Mouse (Mus musculus): ENCODE measurements around the gene Foxm1. TPM values are rescaled to one million over a fixed set of nuclear protein-coding genes. Genes with fewer than 3 reads are reported as not detected.

The Foxm1 gene
- polyA plus RNA-seq, 2 experiments: 12.2 to 25.5 TPM

GRCm38 (mm10) chr6:128423496-128424268 lies 60.9 kb downstream of the Foxm1 start:
- DNase-seq (ENCODE audit: low read depth in 3 of 3, low spot score in 3 of 3): peak; percentile 59 to 66 (median 61)

DNA sequence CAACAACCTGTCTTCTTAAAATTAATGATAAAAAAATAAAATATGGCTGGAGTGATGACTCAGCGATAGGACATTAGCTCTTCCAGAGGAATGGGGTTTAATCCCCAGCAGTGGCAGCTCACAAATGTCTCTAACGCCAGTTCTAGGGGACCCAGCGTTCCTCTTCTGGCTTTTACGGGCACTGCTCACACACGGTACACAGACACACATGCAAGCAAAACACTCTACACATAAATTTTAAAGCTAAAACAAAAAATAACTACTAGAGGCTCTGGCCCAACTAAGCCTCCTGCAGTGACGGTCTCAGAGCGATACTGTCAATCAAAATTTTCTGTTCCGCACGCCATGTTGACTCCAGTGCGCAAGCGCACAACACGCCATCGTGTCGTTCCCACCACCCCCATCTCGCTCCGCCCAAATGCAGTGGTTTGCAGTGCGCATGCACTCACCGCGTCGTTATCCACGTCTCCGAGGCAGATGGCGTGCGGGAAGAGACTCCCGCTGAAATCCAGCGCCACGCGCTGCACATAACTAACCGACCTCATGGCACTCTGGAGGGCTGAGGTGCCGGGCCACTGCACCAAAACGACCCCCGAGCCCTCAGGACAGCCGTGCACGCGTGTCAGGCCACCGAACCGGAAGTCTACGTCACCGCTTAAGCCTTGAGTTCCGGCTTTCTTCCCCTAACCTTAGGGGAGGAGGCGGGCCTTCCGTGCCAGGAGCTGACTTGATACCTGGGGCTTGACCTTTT lies 61.7 kb downstream of the Foxm1 start, which contains the start of gene Itfg2:
Gene Itfg2 (minus strand): TSS at position 663 of the 751 bp plus-strand sequence.
- TF ChIP-seq CTCF (IDR thresholded peaks at IDR 0.05; ENCODE audit: low read depth): no peak
- 0 out of 2 replicates have a peak, but pooled peaks have one; percentile 18 for TF ChIP-seq EP300 (IDR thresholded peaks at IDR 0.05; ENCODE audit: low read depth)

More at GRCm38 (mm10) chr6:128423496-128424268, 60.9 kb downstream of the Foxm1 start:
- Histone ChIP-seq H3K27me3 (ENCODE audit: control insufficient read depth, insufficient read depth, low read length) (no peaks in the 10 kb centered on the region), H3K9ac (replicated peaks) (peak overlapping the region; percentile 65), H3K4me3 (ENCODE audit: insufficient read depth in 1 of 2, low read depth in 2 of 2, low read length in 2 of 2) (peak overlapping the region; percentile 64 to 92), H3K4me1 (replicated peaks; ENCODE audit: control insufficient read depth in 2 of 2, insufficient read depth in 2 of 2, low read length in 1 of 2) (peaks cover 0 to 15% of the 10 kb centered on the region in 2 experiments; a peak in 3 of 4 replicates), H3K27ac (peak overlapping the region; percentile 82), H3K9me3 (ENCODE audit: control insufficient read depth, low read length) (no peaks in the 10 kb centered on the region), H3K4me2 (ENCODE audit: low read depth) (peak overlapping the region; percentile 80), H3K36me3 (replicated peaks; ENCODE audit: control insufficient read depth, insufficient read depth, low read depth) (peaks cover under 1% of the 10 kb centered on the region; the same call in 1 of the 2 replicates)
- TF ChIP-seq EP300 (IDR thresholded peaks at IDR 0.05; ENCODE audit: low read depth) (peak; percentile 74), CTCF (IDR thresholded peaks at IDR 0.05; ENCODE audit: low read depth) (no peak)
- peak; percentile 76 for ATAC-seq (ENCODE audit: insufficient read depth)
- WGBS (ENCODE audit: insufficient replicate concordance): 12% methylated on average over 14 of the region's 16 CpGs

GRCm38 (mm10) chr6:128425046-128425445 lies 62.3 kb downstream of the Foxm1 start:
- Histone ChIP-seq H3K36me3 (replicated peaks; ENCODE audit: control insufficient read depth, insufficient read depth, low read depth) (peaks cover 6% of the 10 kb centered on the region), H3K4me3 (ENCODE audit: insufficient read depth in 1 of 2, low read depth in 2 of 2, low read length in 2 of 2) (peak overlapping the region; percentile 64 to 92), H3K27me3 (ENCODE audit: control insufficient read depth, insufficient read depth, low read length) (no peaks in the 10 kb centered on the region), H3K4me1 (replicated peaks; ENCODE audit: control insufficient read depth in 2 of 2, insufficient read depth in 2 of 2, low read length in 1 of 2) (peaks cover 0 to 17% of the 10 kb centered on the region in 2 experiments; a peak in 3 of 4 replicates), H3K9ac (replicated peaks) (peak overlapping the region; percentile 65), H3K9me3 (ENCODE audit: control insufficient read depth, low read length) (no peaks in the 10 kb centered on the region), H3K4me2 (ENCODE audit: low read depth) (peak overlapping the region; percentile 80), H3K27ac (no peak overlapping the region; the same call in 1 of the 2 replicates)
- no peak for ATAC-seq (ENCODE audit: insufficient read depth)
- TF ChIP-seq EP300 (IDR thresholded peaks at IDR 0.05; ENCODE audit: low read depth) (0 out of 2 replicates have a peak, but pooled peaks have one; percentile 3), CTCF (IDR thresholded peaks at IDR 0.05; ENCODE audit: low read depth) (no peak)
- WGBS (ENCODE audit: insufficient replicate concordance): 15% methylated on average over 9 of the region's 9 CpGs
- DNase-seq (ENCODE audit: low read depth in 3 of 3, low spot score in 3 of 3): no peak

More for the DNA sequence above, 61.7 kb downstream of the Foxm1 start, which contains the start of gene Itfg2:
- Histone ChIP-seq H3K27me3 (ENCODE audit: control insufficient read depth, insufficient read depth, low read length) (no peaks in the 10 kb centered on the region), H3K4me2 (ENCODE audit: low read depth) (peak within 1 kb of the TSS; percentile 80), H3K4me1 (replicated peaks; ENCODE audit: control insufficient read depth in 2 of 2, insufficient read depth in 2 of 2, low read length in 1 of 2) (peaks cover 0 to 15% of the 10 kb centered on the region in 2 experiments; a peak in 3 of 4 replicates), H3K9ac (replicated peaks) (peak within 1 kb of the TSS; percentile 65), H3K27ac (peak within 1 kb of the TSS; percentile 82), H3K4me3 (ENCODE audit: insufficient read depth in 1 of 2, low read depth in 2 of 2, low read length in 2 of 2) (peak within 1 kb of the TSS; percentile 64 to 92), H3K9me3 (ENCODE audit: control insufficient read depth, low read length) (no peaks in the 10 kb centered on the region), H3K36me3 (replicated peaks; ENCODE audit: control insufficient read depth, insufficient read depth, low read depth) (peaks cover 2% of the 10 kb centered on the region; the same call in 1 of the 2 replicates)
- WGBS (ENCODE audit: insufficient replicate concordance): under 1% methylated on average over 42 of the region's 42 CpGs
- peak; percentile 91 to 94 (median 93) for DNase-seq (ENCODE audit: low read depth in 3 of 3, low spot score in 3 of 3)
- peak; percentile 93 for ATAC-seq (ENCODE audit: insufficient read depth)

Other genes starting within 250 kb of the Foxm1 start
- gene Tspan9, start 219.4 kb upstream of the Foxm1 start, polyA plus RNA-seq (2012; rRNA removed): 11.6 and 12.1 TPM in 2 replicates
- 15.5 and 17.2 TPM in 2 replicates for gene Tspan9, start 219.4 kb upstream of the Foxm1 start, polyA plus RNA-seq (2014; fragmentation: Nextera tagmentation; extraction: Ambion mirVana)
- gene Tead4, start 62.1 kb upstream of the Foxm1 start, polyA plus RNA-seq (2012; rRNA removed): 0.21 and 0.30 TPM in 2 replicates
- 0.18 and 0.34 TPM in 2 replicates for gene Tead4, start 62.1 kb upstream of the Foxm1 start, polyA plus RNA-seq (2014; fragmentation: Nextera tagmentation; extraction: Ambion mirVana)
- 2.2 and 2.9 TPM in 2 replicates for gene Tulp3, start 7.1 kb upstream of the Foxm1 start, polyA plus RNA-seq (2012; rRNA removed)
- 1.8 TPM in 2 replicates for gene Tulp3, start 7.1 kb upstream of the Foxm1 start, polyA plus RNA-seq (2014; fragmentation: Nextera tagmentation; extraction: Ambion mirVana)
- 15.3 and 19.0 TPM in 2 replicates for gene Rhno1, start 56 bp upstream of the Foxm1 start, polyA plus RNA-seq (2012; rRNA removed)
- gene Rhno1, start 56 bp upstream of the Foxm1 start, polyA plus RNA-seq (2014; fragmentation: Nextera tagmentation; extraction: Ambion mirVana): 45.1 and 51.4 TPM in 2 replicates
- 0.07 and 0.08 TPM in 2 replicates for gene Tex52, start 12.5 kb downstream of the Foxm1 start, polyA plus RNA-seq (2012; rRNA removed)
- not detected in 2 replicates for gene Tex52, start 12.5 kb downstream of the Foxm1 start, polyA plus RNA-seq (2014; fragmentation: Nextera tagmentation; extraction: Ambion mirVana)
- gene Gm44596, start 12.5 kb downstream of the Foxm1 start, polyA plus RNA-seq (2012; rRNA removed): not detected in 2 replicates
- not detected in 2 replicates for gene Gm44596, start 12.5 kb downstream of the Foxm1 start, polyA plus RNA-seq (2014; fragmentation: Nextera tagmentation; extraction: Ambion mirVana)
- gene Nrip2, start 36.3 kb downstream of the Foxm1 start, polyA plus RNA-seq (2012; rRNA removed): 0.70 and 0.95 TPM in 2 replicates
- gene Nrip2, start 36.3 kb downstream of the Foxm1 start, polyA plus RNA-seq (2014; fragmentation: Nextera tagmentation; extraction: Ambion mirVana): 1.3 and 1.5 TPM in 2 replicates
- 9.4 and 9.8 TPM in 2 replicates for gene Itfg2, start 62.0 kb downstream of the Foxm1 start, polyA plus RNA-seq (2012; rRNA removed)
- 8.7 and 11.9 TPM in 2 replicates for gene Itfg2, start 62.0 kb downstream of the Foxm1 start, polyA plus RNA-seq (2014; fragmentation: Nextera tagmentation; extraction: Ambion mirVana)
- gene Fkbp4, start 75.7 kb downstream of the Foxm1 start, polyA plus RNA-seq (2012; rRNA removed): 86.7 and 121 TPM in 2 replicates
- gene Fkbp4, start 75.7 kb downstream of the Foxm1 start, polyA plus RNA-seq (2014; fragmentation: Nextera tagmentation; extraction: Ambion mirVana): 158 and 179 TPM in 2 replicates
- gene Pzp, start 163.8 kb downstream of the Foxm1 start, polyA plus RNA-seq (2012; rRNA removed): 119 and 187 TPM in 2 replicates
- 201 and 204 TPM in 2 replicates for gene Pzp, start 163.8 kb downstream of the Foxm1 start, polyA plus RNA-seq (2014; fragmentation: Nextera tagmentation; extraction: Ambion mirVana)
- 4.0 and 7.9 TPM in 2 replicates for gene A2ml1, start 218.6 kb downstream of the Foxm1 start, polyA plus RNA-seq (2012; rRNA removed)
- 12.7 and 13.1 TPM in 2 replicates for gene A2ml1, start 218.6 kb downstream of the Foxm1 start, polyA plus RNA-seq (2014; fragmentation: Nextera tagmentation; extraction: Ambion mirVana)

Data from liver, embryonic 14.5 days (tissue).